Mouse (Mus musculus): ENCODE measurements around the gene Syt9.

DNA sequence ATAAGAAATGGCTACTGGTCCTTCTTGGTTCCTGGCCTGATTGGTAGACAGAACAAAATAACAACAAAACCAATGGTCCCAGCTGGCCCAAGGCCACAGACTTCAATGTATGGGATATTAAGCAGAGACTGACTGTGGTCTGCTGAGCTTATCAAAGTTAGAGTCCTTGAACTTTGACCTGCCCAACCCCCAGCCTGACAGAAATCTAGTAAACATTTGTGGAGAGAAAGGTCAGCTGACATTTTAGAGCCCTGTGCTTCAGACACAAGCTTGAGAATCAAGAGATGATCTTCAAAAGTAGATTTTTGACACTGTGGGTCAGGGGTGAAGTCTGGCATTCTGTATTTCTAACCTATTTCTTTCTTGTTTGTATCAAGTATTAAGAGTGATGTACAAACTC is 226.2 kb downstream of the Syt9 start:
- TF ChIP-seq CTCF (IDR thresholded peaks at IDR 0.05; ENCODE audit: borderline replicate concordance, control insufficient read depth, extremely low read depth, insufficient read depth, low read length, poor library complexity) (no peak), POLR2A (IDR thresholded peaks at IDR 0.05; ENCODE audit: control insufficient read depth, extremely low read depth, insufficient read depth, low read length, poor library complexity) (no peak)
